Mouse (Mus musculus) E14TG2a.4 (cell line): Measurements from ENCODE around the gene Zfp981.
A peak's percentile ranks its signal among the peaks of the same experiment; 100 is the strongest.
"Not testable (repeated sequence)": the region's sequence is repeated elsewhere in the genome, so short reads cannot be mapped to it uniquely, and the experiment has no call there.

ENCODE experiments used
- CTCF ChIP-seq: conservative IDR thresholded peaks from 2 replicates; pipeline ENCODE4 v1.5.1; 2014; ENCODE audit warnings: low read length
- NANOG ChIP-seq: IDR thresholded peaks from 2 replicates; pipeline ENCODE4 v1.6.1; 2014; ENCODE audit warnings: borderline replicate concordance, low read length, mixed read lengths
- POU5F1 ChIP-seq: IDR thresholded peaks from 2 replicates; pipeline ENCODE4 v1.6.1; 2014; ENCODE audit warnings: low read length, borderline replicate concordance

DNA sequence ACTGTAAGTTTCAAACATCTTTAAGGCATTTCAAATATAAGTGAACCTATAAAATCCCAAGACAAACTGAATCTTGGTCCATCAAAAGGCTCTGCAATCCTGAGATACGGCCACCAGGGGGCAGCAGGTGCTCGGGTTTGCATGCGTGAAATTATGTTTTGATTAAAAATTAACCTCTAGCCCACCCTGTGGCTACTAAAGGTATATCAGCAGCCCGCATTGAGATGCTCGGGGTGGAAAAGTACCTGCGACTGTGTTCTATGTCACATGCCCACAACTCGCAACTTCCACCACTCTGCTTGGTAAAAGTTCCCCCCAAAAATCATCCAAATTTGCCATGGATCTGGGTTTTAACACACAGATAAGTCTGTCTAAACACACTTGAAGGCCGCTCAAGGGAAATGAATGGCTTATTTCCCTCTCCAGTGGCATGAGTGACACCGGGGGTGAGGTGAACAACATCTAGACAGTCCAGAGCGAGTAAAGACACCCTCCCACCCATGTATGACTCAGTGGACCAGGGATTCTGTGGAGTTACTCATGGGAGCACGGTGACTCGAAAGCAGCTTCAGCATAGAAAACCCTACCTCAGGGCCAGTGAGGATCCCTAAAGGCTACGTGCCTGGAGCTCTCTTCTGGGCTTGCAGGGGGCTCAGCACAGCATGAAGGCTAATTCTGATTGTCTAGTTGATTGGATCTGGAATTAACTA is 18.1 kb upstream of the Zfp981 start:
- TF ChIP-seq CTCF, result peak; percentile 69
- TF ChIP-seq NANOG, POU5F1: not testable (repeated sequence)
